Mouse (Mus musculus): ENCODE measurements at regions not wholly inside any gene's neighbourhood (a gene's known extent, or its start where the extent isn't known, plus 50 kb on each side); places are given as distances from the start of the nearest gene placed in this dataset.

- TF ChIP-seq CTCF (IDR thresholded peaks at IDR 0.05; ENCODE audit: extremely low read depth, insufficient read depth, insufficient read length, insufficient replicate concordance): no peak
- TF ChIP-seq POLR2A (IDR thresholded peaks at IDR 0.05; ENCODE audit: low read depth, low read length): no peak
These were observed 131.1 kb downstream of the Otol1 start for GRCm38 (mm10) chr3:70138488-70138887.

Data from spleen, adult 2 months (tissue).